Mouse (Mus musculus) embryonic facial prominence, embryonic 13.5 days (tissue): ENCODE results near the gene Pfn3. TPM values are rescaled to one million over a fixed set of nuclear protein-coding genes. Genes with fewer than 3 reads are reported as not detected.

Experiments used
- ATAC-seq: fragments of 200-750 bp; cut with Nextera tagmentation; 2 replicates; pipeline ENCODE4 v1.8.0; 2017; ENCODE audit warnings: low read depth; ENCODE audit not compliant: insufficient number of reproducible peaks, insufficient read depth, low FRiP score, low TSS enrichment
- H3K27ac ChIP-seq: fragments of 300-500 bp; sonication (generic); 2 replicates; pipeline ENCODE4 v1.5.1; 2015; ENCODE audit warnings: moderate library complexity, mild to moderate bottlenecking, inconsistent platforms
- H3K27me3 ChIP-seq: fragments of 300-500 bp; sonication (generic); 2 replicates; pipeline ENCODE4 v1.6.1; 2015; ENCODE audit warnings: mild to moderate bottlenecking, inconsistent platforms
- H3K36me3 ChIP-seq: fragments of 300-500 bp; sonication (generic); 2 replicates; pipeline ENCODE4 v1.6.1; 2015; ENCODE audit warnings: mild to moderate bottlenecking, inconsistent platforms
- H3K4me1 ChIP-seq: fragments of 300-500 bp; sonication (generic); 2 replicates; pipeline ENCODE4 v1.6.1; 2015; ENCODE audit warnings: inconsistent platforms
- H3K4me2 ChIP-seq: fragments of 300-500 bp; sonication (generic); 2 replicates; pipeline ENCODE4 v1.6.1; 2015; ENCODE audit warnings: moderate library complexity, mild to moderate bottlenecking, inconsistent platforms
- H3K4me3 ChIP-seq: fragments of 300-500 bp; sonication (generic); 2 replicates; pipeline ENCODE4 v1.5.1; 2015; ENCODE audit warnings: mild to moderate bottlenecking, inconsistent platforms
- H3K9ac ChIP-seq: fragments of 300-500 bp; sonication (generic); 2 replicates; pipeline ENCODE4 v1.6.1; 2015; ENCODE audit warnings: mild to moderate bottlenecking, inconsistent platforms
- H3K9me3 ChIP-seq: fragments of 300-500 bp; sonication (generic); 2 replicates; pipeline ENCODE4 v1.6.1; 2016; ENCODE audit warnings: inconsistent platforms
- WGBS: fragments of 180-500 bp; shearing (Covaris S2); methylation state at CpG from one replicate; pipeline ENCODE4 v1.1.7; 2015; ENCODE audit warnings: mixed read lengths; 5-methylcytosine and 5-hydroxymethylcytosine counted together
- polyA plus RNA-seq: library from polyadenylated mRNA; unstranded; fragments of >200 nt; fragmentation: Nextera tagmentation; extraction: Ambion mirVana; gene quantifications from 2 replicates; pipeline ENCODE4 v1.2.1, GENCODE M21; 2015

The Pfn3 gene
- not detected in 2 replicates for polyA plus RNA-seq

- H3K9ac ChIP-seq = peak within 1 kb of the TSS; percentile 73
- H3K4me1 ChIP-seq = peaks cover 14% of the 10 kb centered on the region
- H3K9me3 ChIP-seq = no peaks in the 10 kb centered on the region
- peak within 1 kb of the TSS; percentile 76 for H3K4me2 ChIP-seq
- peak within 1 kb of the TSS; percentile 44 for H3K4me3 ChIP-seq
- ATAC-seq = no peak
- H3K27me3 ChIP-seq = peaks cover 55% of the 10 kb centered on the region
- WGBS = 7% methylated on average over 41 of the region's 41 CpGs
- no peak within 1 kb of the TSS for H3K27ac ChIP-seq
- no peaks in the 10 kb centered on the region for H3K36me3 ChIP-seq
Measured at GRCm38 (mm10) chr13:55414743-55415380, at the start of gene Pfn3. Gene Pfn3, minus strand, starts transcription at chr13:55415232.

GRCm38 (mm10) chr13:55464027-55464884, 49.2 kb upstream of the Pfn3 start, which contains the start of gene Prr7:
Gene Prr7, plus strand, starts transcription at chr13:55464267.
- Histone ChIP-seq H3K9ac (peak within 1 kb of the TSS; percentile 85), H3K4me3 (peak within 1 kb of the TSS; percentile 75), H3K4me1 (peaks cover 36% of the 10 kb centered on the region), H3K27ac (peak within 1 kb of the TSS; percentile 86), H3K36me3 (peaks cover 30% of the 10 kb centered on the region), H3K4me2 (peak within 1 kb of the TSS; percentile 89), H3K9me3 (no peaks in the 10 kb centered on the region), H3K27me3 (no peaks in the 10 kb centered on the region)
- peak; percentile 75 for ATAC-seq
- WGBS = under 1% methylated on average over 71 of the region's 84 CpGs

- Histone ChIP-seq H3K4me2 (peak overlapping the region; percentile 89), H3K27ac (peak overlapping the region; percentile 5; the same call in 1 of the 2 replicates), H3K36me3 (peaks cover 38% of the 10 kb centered on the region), H3K9me3 (no peaks in the 10 kb centered on the region), H3K9ac (peak overlapping the region; percentile 85), H3K27me3 (no peaks in the 10 kb centered on the region), H3K4me1 (peaks cover 31% of the 10 kb centered on the region), H3K4me3 (peak overlapping the region; percentile 75)
- ATAC-seq = no peak
- 10% methylated on average over 14 of the region's 14 CpGs for WGBS
Measured at GRCm38 (mm10) chr13:55463399-55464026, 48.5 kb upstream of the Pfn3 start.

GRCm38 (mm10) chr13:55462965-55463364, 47.9 kb upstream of the Pfn3 start:
- WGBS = 49% methylated on average over 2 of the region's 2 CpGs
- no peaks in the 10 kb centered on the region for H3K9me3 ChIP-seq
- H3K27me3 ChIP-seq = no peaks in the 10 kb centered on the region
- H3K9ac ChIP-seq = no peak overlapping the region
- H3K4me1 ChIP-seq = peaks cover 31% of the 10 kb centered on the region
- H3K4me3 ChIP-seq = 0 out of 2 replicates have a peak overlapping the region, but pooled peaks have one; percentile 75
- no peak overlapping the region for H3K4me2 ChIP-seq
- H3K36me3 ChIP-seq = peaks cover 43% of the 10 kb centered on the region
- ATAC-seq = no peak
- no peak overlapping the region for H3K27ac ChIP-seq

GRCm38 (mm10) chr13:55451785-55452549, 36.9 kb upstream of the Pfn3 start:
- Histone ChIP-seq H3K27me3 (no peaks in the 10 kb centered on the region), H3K4me3 (no peak overlapping the region), H3K36me3 (peaks cover 76% of the 10 kb centered on the region), H3K4me2 (no peak overlapping the region), H3K9ac (peak overlapping the region; percentile 27; the same call in 1 of the 2 replicates), H3K9me3 (no peaks in the 10 kb centered on the region), H3K27ac (no peak overlapping the region), H3K4me1 (peaks cover 17% of the 10 kb centered on the region)
- 94% methylated on average over 16 of the region's 16 CpGs for WGBS
- no peak for ATAC-seq

- H3K36me3 ChIP-seq = peaks cover 70% of the 10 kb centered on the region
- no peaks in the 10 kb centered on the region for H3K27me3 ChIP-seq
- no peak overlapping the region for H3K4me3 ChIP-seq
- peak overlapping the region; percentile 27; the same call in 1 of the 2 replicates for H3K9ac ChIP-seq
- no peak overlapping the region for H3K27ac ChIP-seq
- H3K4me1 ChIP-seq = peaks cover 23% of the 10 kb centered on the region
- 91% methylated on average over 10 of the region's 10 CpGs for WGBS
- H3K9me3 ChIP-seq = no peaks in the 10 kb centered on the region
- ATAC-seq = no peak
- no peak overlapping the region for H3K4me2 ChIP-seq
Measured at GRCm38 (mm10) chr13:55451296-55451695, 36.3 kb upstream of the Pfn3 start.

GRCm38 (mm10) chr13:55450511-55450980, 35.5 kb upstream of the Pfn3 start:
- Histone ChIP-seq H3K27ac (no peak overlapping the region), H3K9ac (no peak overlapping the region), H3K9me3 (no peaks in the 10 kb centered on the region), H3K4me1 (peaks cover 30% of the 10 kb centered on the region), H3K27me3 (no peaks in the 10 kb centered on the region), H3K4me2 (no peak overlapping the region), H3K4me3 (no peak overlapping the region), H3K36me3 (peaks cover 63% of the 10 kb centered on the region)
- ATAC-seq = no peak
- WGBS = 92% methylated on average over 11 of the region's 11 CpGs

- Histone ChIP-seq H3K4me2 (no peak overlapping the region), H3K27me3 (no peaks in the 10 kb centered on the region), H3K4me1 (peaks cover 30% of the 10 kb centered on the region), H3K9ac (no peak overlapping the region), H3K27ac (no peak overlapping the region), H3K4me3 (no peak overlapping the region), H3K36me3 (peaks cover 56% of the 10 kb centered on the region), H3K9me3 (no peaks in the 10 kb centered on the region)
- WGBS = 91% methylated on average over 17 of the region's 17 CpGs
- no peak for ATAC-seq
Measured at GRCm38 (mm10) chr13:55449679-55450441, 34.8 kb upstream of the Pfn3 start.

GRCm38 (mm10) chr13:55449205-55449604, 34.2 kb upstream of the Pfn3 start:
- 93% methylated on average over 9 of the region's 9 CpGs for WGBS
- Histone ChIP-seq H3K9me3 (no peaks in the 10 kb centered on the region), H3K4me2 (no peak overlapping the region), H3K27ac (no peak overlapping the region), H3K36me3 (peaks cover 50% of the 10 kb centered on the region), H3K4me1 (peaks cover 30% of the 10 kb centered on the region), H3K9ac (0 out of 2 replicates have a peak overlapping the region, but pooled peaks have one; percentile 6), H3K27me3 (no peaks in the 10 kb centered on the region), H3K4me3 (no peak overlapping the region)
- ATAC-seq = no peak

- Histone ChIP-seq H3K9me3 (no peaks in the 10 kb centered on the region), H3K27me3 (no peaks in the 10 kb centered on the region), H3K27ac (no peak overlapping the region), H3K4me2 (no peak overlapping the region), H3K9ac (peak overlapping the region; percentile 32; the same call in 1 of the 2 replicates), H3K4me1 (peaks cover 37% of the 10 kb centered on the region), H3K4me3 (no peak overlapping the region), H3K36me3 (peaks cover 40% of the 10 kb centered on the region)
- WGBS = 82% methylated on average over 5 of the region's 5 CpGs
- no peak for ATAC-seq
Measured at GRCm38 (mm10) chr13:55448131-55448530, 33.1 kb upstream of the Pfn3 start.
